Mouse (Mus musculus): ENCODE results near the gene Stx4a. TPM values are rescaled to one million over a fixed set of nuclear protein-coding genes. Genes with fewer than 3 reads are reported as not detected.
"Not testable (repeated sequence)": the region's sequence is repeated elsewhere in the genome, so short reads cannot be mapped to it uniquely, and the experiment has no call there.

The Stx4a gene
- polyA plus RNA-seq, 1 experiment from 2014 or later, result 28.0 TPM

DNA sequence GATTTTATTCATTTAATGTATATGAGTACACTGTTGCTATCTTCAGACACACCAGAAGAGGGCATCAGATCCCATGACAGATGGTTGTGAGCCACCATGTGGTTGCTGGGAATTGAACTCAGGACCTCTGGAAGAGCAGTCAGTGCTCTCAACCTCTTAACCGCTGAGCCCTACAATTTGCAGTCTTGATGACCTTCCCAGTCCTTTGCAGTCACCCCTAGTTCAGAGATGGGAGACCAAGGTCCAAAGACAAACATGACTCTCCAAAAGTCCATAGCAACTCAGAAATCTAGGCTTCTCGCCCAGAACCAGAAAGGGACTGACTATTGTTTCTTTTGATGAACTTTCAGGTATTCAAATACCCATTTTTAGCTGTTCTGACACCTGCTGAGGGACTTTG lies 15.9 kb downstream of the Stx4a start:
- DNase-seq (ENCODE audit: low spot score); H3K9ac ChIP-seq (ENCODE audit: low read depth, low read length); H3K4me1 ChIP-seq (ENCODE audit: control insufficient read depth, insufficient read depth, low read length); H3K27me3 ChIP-seq (replicated peaks; ENCODE audit: control insufficient read depth, insufficient read depth, low read length); H3K27ac ChIP-seq (replicated peaks; ENCODE audit: low read depth, low read length); H3K4me3 ChIP-seq (ENCODE audit: low read depth, low read length); ATAC-seq (ENCODE audit: low read depth); H3K9me3 ChIP-seq (ENCODE audit: control insufficient read depth, low read length): not testable (repeated sequence)
- 79% methylated on average over 2 of the region's 2 CpGs for WGBS
- peaks cover 13% of the 10 kb centered on the region for H3K36me3 ChIP-seq (ENCODE audit: control insufficient read depth, insufficient read depth, low read length)
- H3K4me2 ChIP-seq (ENCODE audit: low read depth, low read length), result peak overlapping the region; percentile 95; the same call in 1 of the 2 replicates

- Histone ChIP-seq H3K36me3 (ENCODE audit: control insufficient read depth, insufficient read depth, low read length) (peaks cover 14% of the 10 kb centered on the region), H3K27ac (replicated peaks; ENCODE audit: low read depth, low read length) (peak overlapping the region; percentile 96), H3K9ac (ENCODE audit: low read depth, low read length) (peak overlapping the region; percentile 67), H3K27me3 (replicated peaks; ENCODE audit: control insufficient read depth, insufficient read depth, low read length) (no peaks in the 10 kb centered on the region), H3K4me3 (ENCODE audit: low read depth, low read length) (peak overlapping the region; percentile 70), H3K4me2 (ENCODE audit: low read depth, low read length) (peak overlapping the region; percentile 95), H3K9me3 (ENCODE audit: control insufficient read depth, low read length) (no peaks in the 10 kb centered on the region), H3K4me1 (ENCODE audit: control insufficient read depth, insufficient read depth, low read length) (no peaks in the 10 kb centered on the region)
- 5% methylated on average over 8 of the region's 15 CpGs for WGBS
- ATAC-seq (ENCODE audit: low read depth) (peak; percentile 13), DNase-seq (ENCODE audit: low spot score) (peak; percentile 20)
Measured at GRCm38 (mm10) chr7:127840886-127841285, 16.8 kb downstream of the Stx4a start.

- WGBS, result 0% methylated on average over 25 of the region's 46 CpGs
- H3K9ac ChIP-seq (ENCODE audit: low read depth, low read length), result peak overlapping the region; percentile 67
- H3K4me2 ChIP-seq (ENCODE audit: low read depth, low read length), result peak overlapping the region; percentile 95
- H3K27me3 ChIP-seq (replicated peaks; ENCODE audit: control insufficient read depth, insufficient read depth, low read length), result no peaks in the 10 kb centered on the region
- H3K4me3 ChIP-seq (ENCODE audit: low read depth, low read length), result peak overlapping the region; percentile 70
- no peaks in the 10 kb centered on the region for H3K9me3 ChIP-seq (ENCODE audit: control insufficient read depth, low read length)
- H3K4me1 ChIP-seq (ENCODE audit: control insufficient read depth, insufficient read depth, low read length), result no peaks in the 10 kb centered on the region
- H3K27ac ChIP-seq (replicated peaks; ENCODE audit: low read depth, low read length), result peak overlapping the region; percentile 96
- peak; percentile 97 for DNase-seq (ENCODE audit: low spot score)
- peak; percentile 95 for ATAC-seq (ENCODE audit: low read depth)
- peaks cover 20% of the 10 kb centered on the region for H3K36me3 ChIP-seq (ENCODE audit: control insufficient read depth, insufficient read depth, low read length)
Measured at GRCm38 (mm10) chr7:127841340-127842000, 17.4 kb downstream of the Stx4a start.

DNA sequence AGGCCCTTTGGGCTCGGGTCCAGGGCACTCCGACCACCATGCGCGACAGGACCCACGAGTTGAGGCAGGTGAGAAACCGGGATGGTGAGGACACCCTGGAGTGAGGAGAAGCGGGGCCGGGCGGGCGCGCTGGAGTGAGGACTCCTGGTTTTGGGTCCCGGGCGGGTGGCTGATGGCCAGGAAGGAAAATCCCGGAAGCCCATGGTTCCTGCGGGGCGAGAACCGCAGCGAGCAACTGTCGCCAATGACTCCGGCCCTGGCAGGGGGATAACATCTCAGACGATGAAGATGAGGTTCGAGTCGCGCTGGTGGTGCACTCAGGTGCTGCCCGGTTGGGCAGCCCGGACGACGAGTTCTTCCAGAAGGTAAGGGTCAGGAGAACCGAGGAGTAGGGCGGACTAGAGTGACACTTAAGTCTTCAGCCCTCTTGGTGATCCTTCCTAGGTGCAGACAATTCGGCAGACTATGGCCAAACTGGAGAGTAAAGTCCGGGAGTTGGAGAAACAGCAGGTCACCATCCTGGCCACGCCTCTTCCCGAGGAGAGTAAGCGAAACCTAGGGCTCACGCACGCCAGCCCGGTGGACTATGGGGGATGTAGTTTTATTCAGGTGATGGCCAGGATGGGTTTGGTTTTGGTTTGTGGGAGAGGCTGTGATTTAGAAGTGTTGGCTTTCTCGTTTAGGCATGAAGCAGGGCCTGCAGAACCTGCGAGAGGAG lies 18.1 kb downstream of the Stx4a start:
- Histone ChIP-seq H3K4me1 (ENCODE audit: control insufficient read depth, insufficient read depth, low read length) (no peaks in the 10 kb centered on the region), H3K9me3 (ENCODE audit: control insufficient read depth, low read length) (no peaks in the 10 kb centered on the region), H3K36me3 (ENCODE audit: control insufficient read depth, insufficient read depth, low read length) (peaks cover 26% of the 10 kb centered on the region), H3K4me3 (ENCODE audit: low read depth, low read length) (peak overlapping the region; percentile 70), H3K9ac (ENCODE audit: low read depth, low read length) (peak overlapping the region; percentile 67), H3K27me3 (replicated peaks; ENCODE audit: control insufficient read depth, insufficient read depth, low read length) (no peaks in the 10 kb centered on the region), H3K4me2 (ENCODE audit: low read depth, low read length) (peak overlapping the region; percentile 95), H3K27ac (replicated peaks; ENCODE audit: low read depth, low read length) (peak overlapping the region; percentile 96)
- ATAC-seq (ENCODE audit: low read depth) (peak; percentile 65), DNase-seq (ENCODE audit: low spot score) (peak; percentile 89)
- WGBS, result 1% methylated on average over 40 of the region's 40 CpGs

DNA sequence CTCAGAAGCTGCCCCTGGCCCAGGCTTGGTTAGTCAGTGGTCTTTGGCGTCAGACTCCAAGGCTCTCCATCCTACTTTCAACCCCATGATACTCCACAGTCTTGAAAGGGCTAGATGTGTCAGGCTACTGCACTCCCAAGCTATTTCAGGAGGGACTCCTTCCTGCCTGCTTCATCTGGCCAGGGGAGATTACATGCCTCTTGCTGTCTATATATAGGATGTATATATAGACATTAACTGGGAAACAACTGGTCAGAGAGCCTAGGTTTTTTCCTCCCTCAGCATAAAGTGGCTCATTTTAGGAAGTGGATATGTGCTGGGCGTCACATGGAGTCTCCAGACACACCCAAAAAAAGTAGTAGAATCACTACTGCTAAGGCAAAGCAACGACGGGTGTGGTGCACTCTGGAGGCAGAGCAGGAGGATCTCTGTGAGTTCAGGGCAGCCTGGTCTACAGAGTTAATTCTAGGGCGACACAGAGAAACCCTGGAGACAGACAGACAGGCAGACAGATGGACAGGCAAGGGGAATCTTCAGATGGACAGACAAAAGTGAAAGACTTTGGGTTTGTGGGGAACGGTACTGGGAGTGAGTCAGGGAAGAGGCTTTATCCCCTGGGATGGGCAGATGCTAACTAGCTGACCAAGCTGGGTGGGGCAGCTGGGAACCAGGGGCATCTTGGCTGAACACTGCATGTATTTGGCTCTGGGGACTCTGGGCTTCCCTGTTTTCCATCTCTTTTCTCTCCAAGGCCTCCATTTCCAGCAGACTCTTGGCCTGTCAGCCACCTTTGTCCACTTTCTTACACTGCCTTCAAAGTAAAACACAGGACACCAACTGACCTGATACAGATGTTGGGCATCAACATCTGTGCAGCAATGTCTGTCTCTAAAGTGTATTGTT lies 26.1 kb downstream of the Stx4a start:
- DNase-seq (ENCODE audit: low spot score) (peak; percentile 25), ATAC-seq (ENCODE audit: low read depth) (peak; percentile 33; the same call in 1 of the 2 replicates)
- no peak overlapping the region for H3K9ac ChIP-seq (ENCODE audit: low read depth, low read length)
- H3K36me3 ChIP-seq (ENCODE audit: control insufficient read depth, insufficient read depth, low read length), result peaks cover 28% of the 10 kb centered on the region; the same call in 1 of the 2 replicates
- H3K27me3 ChIP-seq (replicated peaks; ENCODE audit: control insufficient read depth, insufficient read depth, low read length), result no peaks in the 10 kb centered on the region
- 0 out of 2 replicates have a peak overlapping the region, but pooled peaks have one; percentile 21 for H3K27ac ChIP-seq (replicated peaks; ENCODE audit: low read depth, low read length)
- H3K4me1 ChIP-seq (ENCODE audit: control insufficient read depth, insufficient read depth, low read length), result no peaks in the 10 kb centered on the region
- no peaks in the 10 kb centered on the region for H3K9me3 ChIP-seq (ENCODE audit: control insufficient read depth, low read length)
- no peak overlapping the region for H3K4me2 ChIP-seq (ENCODE audit: low read depth, low read length)
- no peak overlapping the region for H3K4me3 ChIP-seq (ENCODE audit: low read depth, low read length)
- WGBS, result 77% methylated on average over 6 of the region's 6 CpGs

DNA sequence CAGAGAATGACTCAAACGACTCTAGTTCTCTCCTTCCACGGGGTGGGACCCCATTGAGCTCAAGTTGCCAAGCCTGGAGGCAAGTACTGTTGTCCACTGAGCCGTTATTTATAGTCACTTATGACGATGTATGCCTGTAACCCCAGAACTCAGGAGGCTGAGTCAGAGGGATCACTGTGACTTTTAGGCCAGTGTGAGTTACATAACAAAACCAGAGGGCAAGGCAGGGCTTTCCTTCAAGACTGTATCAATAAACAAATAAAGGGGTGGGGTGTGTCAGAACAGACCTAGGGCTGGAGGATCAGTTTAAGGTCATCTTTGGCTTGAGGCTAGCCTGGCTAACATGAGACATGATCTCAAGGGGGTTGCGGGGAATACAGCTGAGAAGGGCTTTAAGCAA lies 26.8 kb downstream of the Stx4a start:
- no peaks in the 10 kb centered on the region for H3K9me3 ChIP-seq (ENCODE audit: control insufficient read depth, low read length)
- DNase-seq (ENCODE audit: low spot score), result no peak
- H3K9ac ChIP-seq (ENCODE audit: low read depth, low read length), result no peak overlapping the region
- no peaks in the 10 kb centered on the region for H3K4me1 ChIP-seq (ENCODE audit: control insufficient read depth, insufficient read depth, low read length)
- H3K27me3 ChIP-seq (replicated peaks; ENCODE audit: control insufficient read depth, insufficient read depth, low read length), result no peaks in the 10 kb centered on the region
- no peak overlapping the region for H3K4me3 ChIP-seq (ENCODE audit: low read depth, low read length)
- 57% methylated on average over 5 of the region's 5 CpGs for WGBS
- no peak overlapping the region for H3K27ac ChIP-seq (replicated peaks; ENCODE audit: low read depth, low read length)
- H3K4me2 ChIP-seq (ENCODE audit: low read depth, low read length), result no peak overlapping the region
- H3K36me3 ChIP-seq (ENCODE audit: control insufficient read depth, insufficient read depth, low read length), result peaks cover 27% of the 10 kb centered on the region; the same call in 1 of the 2 replicates
- ATAC-seq (ENCODE audit: low read depth), result no peak

- Histone ChIP-seq H3K4me1 (ENCODE audit: control insufficient read depth, insufficient read depth, low read length) (no peaks in the 10 kb centered on the region), H3K9me3 (ENCODE audit: control insufficient read depth, low read length) (no peaks in the 10 kb centered on the region), H3K4me2 (ENCODE audit: low read depth, low read length) (no peak overlapping the region), H3K36me3 (ENCODE audit: control insufficient read depth, insufficient read depth, low read length) (no peaks in the 10 kb centered on the region), H3K27me3 (replicated peaks; ENCODE audit: control insufficient read depth, insufficient read depth, low read length) (no peaks in the 10 kb centered on the region), H3K9ac (ENCODE audit: low read depth, low read length) (no peak overlapping the region), H3K4me3 (ENCODE audit: low read depth, low read length) (no peak overlapping the region), H3K27ac (replicated peaks; ENCODE audit: low read depth, low read length) (no peak overlapping the region)
- DNase-seq (ENCODE audit: low spot score) (no peak), ATAC-seq (ENCODE audit: low read depth) (no peak)
- 90% methylated on average over 6 of the region's 6 CpGs for WGBS
Measured at GRCm38 (mm10) chr7:127858258-127858657, 34.2 kb downstream of the Stx4a start.

- H3K9ac ChIP-seq (ENCODE audit: low read depth, low read length), result no peak overlapping the region
- no peaks in the 10 kb centered on the region for H3K4me1 ChIP-seq (ENCODE audit: control insufficient read depth, insufficient read depth, low read length)
- no peak overlapping the region for H3K4me3 ChIP-seq (ENCODE audit: low read depth, low read length)
- DNase-seq (ENCODE audit: low spot score) (no peak), ATAC-seq (ENCODE audit: low read depth) (no peak)
- 95% methylated on average over 12 of the region's 12 CpGs for WGBS
- H3K27me3 ChIP-seq (replicated peaks; ENCODE audit: control insufficient read depth, insufficient read depth, low read length), result no peaks in the 10 kb centered on the region
- H3K27ac ChIP-seq (replicated peaks; ENCODE audit: low read depth, low read length), result no peak overlapping the region
- peaks cover 56% of the 10 kb centered on the region for H3K36me3 ChIP-seq (ENCODE audit: control insufficient read depth, insufficient read depth, low read length)
- no peak overlapping the region for H3K4me2 ChIP-seq (ENCODE audit: low read depth, low read length)
- H3K9me3 ChIP-seq (ENCODE audit: control insufficient read depth, low read length), result no peaks in the 10 kb centered on the region
Measured at GRCm38 (mm10) chr7:127866434-127866833, 42.3 kb downstream of the Stx4a start.
